ENCODE assay signal across 23 mouse cellular contexts in the genomic region with DNA sequence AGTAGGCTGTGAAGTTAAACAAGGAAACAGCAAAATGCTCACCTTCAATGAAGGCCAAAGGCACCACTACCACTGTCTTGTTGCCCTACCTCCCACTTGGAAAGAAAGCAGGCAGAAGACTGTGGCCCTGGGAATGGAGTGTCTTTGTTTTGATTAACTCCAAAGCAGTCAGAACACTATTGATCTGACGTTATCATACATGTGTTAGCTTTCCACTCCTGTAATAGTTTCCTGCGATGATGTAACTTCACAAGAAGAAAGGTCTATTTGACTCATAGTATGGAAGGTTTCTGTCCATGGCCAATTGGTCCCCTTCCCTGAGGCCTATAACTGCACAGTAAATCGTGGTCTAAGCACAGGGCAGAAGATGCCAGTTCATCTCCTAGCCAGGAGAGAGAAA.
"Had no signal": no experiment of that assay in that cellular context is flagged by ENCODE, and none has a peak within 500 bp of the region (broad histone marks: within the 10 kb centered on the region; RNA-seq: fewer than 3 reads in every experiment).

No protein-coding gene starts in this region.

- H3K4me3 ChIP-seq: heart, embryonic 10.5 days; heart, embryonic 12.5 days; hindbrain, embryonic 10.5 days; hindbrain, embryonic 12.5 days; intestine, embryonic 15.5 days; layer of hippocampus, adult 2 months; limb, embryonic 13.5 days; limb, embryonic 15.5 days; liver, embryonic 13.5 days had no signal

- H3K4me2 ChIP-seq: heart, embryonic 12.5 days; hindbrain, embryonic 12.5 days; hindbrain, embryonic 14.5 days; intestine, embryonic 15.5 days; limb, embryonic 13.5 days; limb, embryonic 15.5 days; liver, embryonic 13.5 days had no signal

- H3K4me1 ChIP-seq: heart, embryonic 10.5 days; hindbrain, embryonic 10.5 days; hindbrain, embryonic 12.5 days; intestine, embryonic 15.5 days; limb, embryonic 15.5 days; liver, embryonic 13.5 days had no signal

- H3K27ac ChIP-seq: heart, embryonic 10.5 days; hindbrain, embryonic 10.5 days; hindbrain, embryonic 12.5 days; hindbrain, embryonic 14.5 days; intestine, embryonic 15.5 days; layer of hippocampus, adult 2 months; limb, embryonic 13.5 days; limb, embryonic 15.5 days; liver, embryonic 13.5 days had no signal

- H3K9ac ChIP-seq: heart, embryonic 12.5 days; hindbrain, embryonic 12.5 days; hindbrain, embryonic 14.5 days; intestine, embryonic 15.5 days; limb, embryonic 13.5 days; limb, embryonic 15.5 days; liver, embryonic 13.5 days had no signal

- H3K36me3 ChIP-seq: heart, embryonic 10.5 days; heart, embryonic 12.5 days; hindbrain, embryonic 10.5 days; hindbrain, embryonic 12.5 days; intestine, embryonic 15.5 days; limb, embryonic 13.5 days; limb, embryonic 15.5 days; liver, embryonic 13.5 days had no signal

- ATAC-seq: hindbrain, embryonic 16.5 days; intestine, embryonic 15.5 days; intestine, postnatal 0 days had no signal

- H3K27me3 ChIP-seq: heart, embryonic 12.5 days; hindbrain, embryonic 12.5 days; intestine, embryonic 15.5 days; limb, embryonic 13.5 days; limb, embryonic 15.5 days; liver, embryonic 13.5 days had no signal

- DNase-seq: gastrocnemius, postnatal 25 days; heart, adult 18-20 months; heart, postnatal 10 days; heart, postnatal 4 days; kidney, adult 18-20 months; kidney, adult 8-10 months; kidney, postnatal 10 days; kidney, postnatal 25 days; kidney, postnatal 4 days; layer of hippocampus, postnatal 36 days; left cerebral cortex, postnatal 4 days; liver, embryonic 13.5 days had no signal

- H3K9me3 ChIP-seq: heart, embryonic 10.5 days; heart, embryonic 12.5 days; hindbrain, embryonic 10.5 days; hindbrain, embryonic 12.5 days; intestine, embryonic 15.5 days; limb, embryonic 13.5 days; limb, embryonic 15.5 days; liver, embryonic 13.5 days had no signal
